Mouse (Mus musculus) regulatory T cell (primary cell): ENCODE measurements around the gene Chrnb2.
"Not testable (repeated sequence)": the region's sequence is repeated elsewhere in the genome, so short reads cannot be mapped to it uniquely, and the experiment has no call there.

Experiments used
- in situ Hi-C: fragments of 300-600 bp; cut with MboI, MseI; formaldehyde crosslinking; loops from one replicate; pipeline ENCODE4 v1.15.1; 2025; ENCODE audit warnings: high pct_unique_total_duplicates

Gene Chrnb2

GRCm38 (mm10) chr3:89764119-89764724, at the start of gene Chrnb2:
Gene Chrnb2, minus strand, starts transcription at chr3:89764632.
- in situ Hi-C loops = no loop called here

- in situ Hi-C loops = no loop called here
These were observed 49.6 kb upstream of the Chrnb2 start for GRCm38 (mm10) chr3:89814051-89814450.

- in situ Hi-C loops = no loop called here
These were observed 47.7 kb upstream of the Chrnb2 start for GRCm38 (mm10) chr3:89812166-89812565.

- in situ Hi-C loops = no loop called here
These were observed 46.4 kb upstream of the Chrnb2 start for GRCm38 (mm10) chr3:89810841-89811240.

- in situ Hi-C loops = loop anchor here (5.0 kb wide), 1 partner anchor 39 kb away; no protein-coding TSS in a partner anchor
These were observed 44.2 kb upstream of the Chrnb2 start for GRCm38 (mm10) chr3:89808638-89809037.

GRCm38 (mm10) chr3:89807881-89808280, 43.4 kb upstream of the Chrnb2 start:
- in situ Hi-C loops = loop anchor here (5.0 kb wide), 1 partner anchor 39 kb away; no protein-coding TSS in a partner anchor

GRCm38 (mm10) chr3:89807171-89807570, 42.7 kb upstream of the Chrnb2 start:
- in situ Hi-C loops = loop anchor here (5.0 kb wide), 1 partner anchor 40 kb away; no protein-coding TSS in a partner anchor

- in situ Hi-C loops = loop anchor here (5.0 kb wide), 1 partner anchor 41 kb away; no protein-coding TSS in a partner anchor
These were observed 42.3 kb upstream of the Chrnb2 start for GRCm38 (mm10) chr3:89806751-89807150.

- in situ Hi-C loops = loop anchor here (5.0 kb wide), 1 partner anchor 42 kb away; no protein-coding TSS in a partner anchor
These were observed 40.7 kb upstream of the Chrnb2 start for GRCm38 (mm10) chr3:89805179-89805578.

- in situ Hi-C loops = no loop called here
These were observed 38.4 kb upstream of the Chrnb2 start for GRCm38 (mm10) chr3:89802876-89803275.

GRCm38 (mm10) chr3:89801507-89801847, 37.0 kb upstream of the Chrnb2 start:
- in situ Hi-C loops = no loop called here

- in situ Hi-C loops = no loop called here
These were observed 36.5 kb upstream of the Chrnb2 start for GRCm38 (mm10) chr3:89800774-89801506.

GRCm38 (mm10) chr3:89800078-89800477, 35.6 kb upstream of the Chrnb2 start:
- in situ Hi-C loops = not testable (repeated sequence)

GRCm38 (mm10) chr3:89799476-89799875, 35.0 kb upstream of the Chrnb2 start:
- in situ Hi-C loops = loop anchor here (10.0 kb wide), 1 partner anchor 275 kb away; the partner anchor contains the start of gene Tpm3

GRCm38 (mm10) chr3:89798518-89798917, 34.1 kb upstream of the Chrnb2 start:
- in situ Hi-C loops = loop anchor here (10.0 kb wide), 1 partner anchor 276 kb away; the partner anchor contains the start of gene Tpm3

GRCm38 (mm10) chr3:89796358-89796757, 31.9 kb upstream of the Chrnb2 start:
- in situ Hi-C loops = loop anchor here (10.0 kb wide), 1 partner anchor 278 kb away; the partner anchor contains the start of gene Tpm3

- in situ Hi-C loops = loop anchor here (10.0 kb wide), 1 partner anchor 279 kb away; the partner anchor contains the start of gene Tpm3
These were observed 31.3 kb upstream of the Chrnb2 start for GRCm38 (mm10) chr3:89795746-89796145.

- in situ Hi-C loops = loop anchor here (10.0 kb wide), 1 partner anchor 280 kb away; the partner anchor contains the start of gene Tpm3
These were observed 30.2 kb upstream of the Chrnb2 start for GRCm38 (mm10) chr3:89794616-89795015.

- in situ Hi-C loops = no loop called here
These were observed 24.4 kb upstream of the Chrnb2 start for GRCm38 (mm10) chr3:89788680-89789352.

GRCm38 (mm10) chr3:89786275-89786674, 21.8 kb upstream of the Chrnb2 start:
- in situ Hi-C loops = no loop called here

- in situ Hi-C loops = no loop called here
These were observed 20.7 kb upstream of the Chrnb2 start for GRCm38 (mm10) chr3:89784991-89785753.
